Mouse (Mus musculus): ENCODE results near the gene Slc2a4. TPM values are rescaled to one million over a fixed set of nuclear protein-coding genes. Genes with fewer than 3 reads are reported as not detected.
"Not testable (repeated sequence)": the region's sequence is repeated elsewhere in the genome, so short reads cannot be mapped to it uniquely, and the experiment has no call there.

Gene Slc2a4
- total RNA-seq, 2 experiments from 2014 or later, result 1.3 to 1.4 TPM

DNA sequence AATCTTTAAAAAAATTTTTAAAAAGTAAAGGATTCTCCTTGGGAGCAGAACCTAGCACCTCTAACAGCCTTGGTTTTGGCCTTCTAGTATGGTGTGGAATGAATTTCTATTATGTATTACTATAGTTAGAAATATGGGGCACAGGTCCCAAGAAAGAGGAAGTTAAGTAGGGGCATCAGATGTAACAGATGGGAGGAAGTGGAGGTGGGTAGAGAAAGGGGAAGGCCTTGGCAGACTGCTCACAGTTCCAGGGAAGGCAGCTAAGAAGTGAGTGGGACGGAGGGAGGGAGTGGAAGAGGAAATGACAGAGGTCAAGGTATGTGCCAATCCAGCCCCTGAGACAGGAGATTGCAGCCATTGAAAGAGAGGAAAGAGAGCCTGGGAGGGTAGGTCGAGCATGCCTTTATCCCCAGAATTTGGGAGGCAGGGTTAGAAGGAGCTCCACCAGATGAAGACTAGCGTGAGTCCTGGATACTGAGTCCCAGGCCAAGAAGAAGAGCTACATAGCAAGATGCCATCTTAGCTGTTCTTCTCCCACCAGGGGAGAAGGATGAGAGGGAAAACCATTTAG is 16.9 kb downstream of the Slc2a4 start:
- DNase-seq (ENCODE audit: extremely low spot score in 1 of 2, low spot score in 2 of 2), result no peak
- intact Hi-C loops (cut with DNase I), result loop anchor here (10.0 kb wide), 1 partner anchor 284 kb away; the partner anchor contains the start of gene Slc16a11

DNA sequence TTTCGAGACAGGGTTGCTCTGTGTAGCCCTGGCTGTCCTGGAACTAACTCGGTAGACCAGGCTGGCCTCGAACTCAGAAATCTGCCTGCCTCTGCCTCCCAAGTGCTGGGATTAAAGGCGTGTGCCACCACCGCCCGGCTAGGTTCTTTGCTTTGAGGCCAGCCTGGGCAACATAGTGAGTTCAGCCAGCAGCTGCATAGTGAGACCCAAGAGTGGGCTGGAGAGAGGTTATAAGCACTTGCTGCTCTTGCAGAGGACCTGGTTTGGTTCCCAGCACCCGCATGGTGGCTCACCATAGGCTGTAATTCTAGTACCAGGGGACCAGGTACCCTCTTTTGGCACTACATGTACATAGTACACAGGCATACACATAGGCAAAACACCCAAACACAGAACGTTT is 17.8 kb downstream of the Slc2a4 start:
- not testable (repeated sequence) for DNase-seq (ENCODE audit: extremely low spot score in 1 of 2, low spot score in 2 of 2)
- intact Hi-C loops (cut with DNase I), result loop anchor here (10.0 kb wide), 1 partner anchor 285 kb away; the partner anchor contains the start of gene Slc16a11

DNA sequence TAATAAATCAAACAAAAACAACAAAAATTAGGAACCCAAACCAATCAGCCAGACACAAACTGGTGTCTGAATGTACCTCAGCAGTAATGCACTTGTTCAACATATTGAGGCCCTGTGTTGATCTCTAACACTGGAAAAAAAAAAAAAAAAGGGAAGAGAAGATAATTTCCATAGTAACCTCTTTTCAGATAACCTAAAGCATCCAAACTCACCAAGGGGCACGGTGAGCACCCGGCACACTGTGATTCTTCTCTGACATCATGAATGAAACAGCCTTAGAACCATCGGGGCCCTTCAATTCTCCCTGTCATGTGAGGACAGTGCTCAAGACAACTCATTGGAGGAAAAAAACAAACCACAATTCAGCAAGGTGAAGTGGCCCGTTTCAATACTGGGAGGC is 18.3 kb downstream of the Slc2a4 start:
- no peak for DNase-seq (ENCODE audit: extremely low spot score in 1 of 2, low spot score in 2 of 2)
- intact Hi-C loops (cut with DNase I), result loop anchor here (10.0 kb wide), 1 partner anchor 285 kb away; the partner anchor contains the start of gene Slc16a11

DNA sequence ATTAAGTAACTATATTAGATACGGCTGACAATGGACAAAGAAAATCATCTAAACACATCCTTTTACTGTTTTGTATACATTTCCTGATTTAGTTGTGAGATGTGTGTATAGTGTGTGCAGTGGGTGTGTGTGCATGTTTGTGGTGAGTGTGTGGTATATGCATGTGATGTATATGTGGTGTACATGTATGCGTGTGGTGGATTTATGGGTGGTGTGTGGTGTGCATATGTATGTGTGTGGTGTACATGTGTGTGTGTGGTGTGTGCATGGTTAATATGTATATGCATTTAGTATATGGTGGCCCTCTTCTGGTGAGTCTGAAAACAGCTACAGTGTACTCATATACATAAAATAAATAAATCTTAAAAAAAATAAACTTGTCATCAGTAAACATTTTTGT is 20.5 kb downstream of the Slc2a4 start:
- DNase-seq (ENCODE audit: extremely low spot score in 1 of 2, low spot score in 2 of 2), result no peak
- intact Hi-C loops (cut with DNase I), result no loop called here

DNA sequence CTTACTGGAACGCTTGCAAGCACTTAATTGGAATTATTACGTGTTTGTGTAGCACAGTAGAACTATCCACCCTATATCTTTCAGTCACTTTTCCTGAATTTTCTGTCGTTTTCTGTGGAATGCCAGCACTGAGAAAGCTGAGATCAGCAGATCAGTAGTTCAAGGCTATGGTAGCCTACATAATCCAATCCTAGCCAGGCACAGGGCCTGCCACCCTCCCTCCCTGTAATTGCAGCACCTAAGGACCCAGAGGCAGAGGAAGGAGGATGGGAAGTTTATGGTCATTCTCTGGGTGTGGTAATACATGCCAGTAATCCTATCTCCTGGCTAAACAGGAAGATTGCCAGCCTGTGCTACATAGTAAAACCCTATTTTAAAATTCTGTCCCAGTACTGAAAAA is 25.2 kb downstream of the Slc2a4 start:
- intact Hi-C loops (cut with DNase I), result no loop called here
- no peak for DNase-seq (ENCODE audit: extremely low spot score in 1 of 2, low spot score in 2 of 2)

DNA sequence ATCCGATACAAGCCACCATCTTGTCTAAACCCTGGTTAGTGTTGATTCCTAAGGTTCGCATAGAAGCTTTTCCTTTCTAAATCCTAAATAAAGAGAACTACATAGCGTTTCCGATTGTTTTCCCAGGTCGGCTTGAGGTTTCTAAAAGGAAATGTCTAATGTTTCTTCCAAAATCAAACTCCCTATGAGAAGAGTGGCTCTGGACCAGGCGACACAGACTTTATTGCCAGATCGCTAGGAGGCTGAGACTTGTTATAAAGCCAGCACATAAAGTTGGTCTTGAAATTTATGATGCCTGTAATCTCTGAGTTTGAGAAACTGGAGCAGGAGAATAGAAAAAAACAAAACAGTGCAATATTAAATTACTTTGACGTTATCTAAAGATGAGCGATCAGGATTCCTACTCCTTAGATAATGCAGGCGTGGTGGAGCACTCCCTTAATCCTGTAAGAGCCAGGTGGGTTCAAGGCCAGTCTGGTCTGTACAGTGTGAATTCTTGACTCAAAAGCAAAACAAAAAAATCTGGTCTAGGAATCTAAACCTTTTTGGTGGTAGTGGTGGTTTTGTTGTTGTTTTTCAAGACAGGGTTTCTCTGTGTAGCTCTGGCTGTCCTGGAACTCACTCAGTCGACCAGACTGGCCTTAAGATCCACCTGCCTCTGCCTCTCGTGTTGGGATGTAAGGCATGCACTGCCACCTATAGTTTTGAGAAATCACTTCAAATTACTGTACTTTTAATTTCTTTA is 25.8 kb downstream of the Slc2a4 start:
- no peak for DNase-seq (ENCODE audit: extremely low spot score in 1 of 2, low spot score in 2 of 2)
- intact Hi-C loops (cut with DNase I), result no loop called here

DNA sequence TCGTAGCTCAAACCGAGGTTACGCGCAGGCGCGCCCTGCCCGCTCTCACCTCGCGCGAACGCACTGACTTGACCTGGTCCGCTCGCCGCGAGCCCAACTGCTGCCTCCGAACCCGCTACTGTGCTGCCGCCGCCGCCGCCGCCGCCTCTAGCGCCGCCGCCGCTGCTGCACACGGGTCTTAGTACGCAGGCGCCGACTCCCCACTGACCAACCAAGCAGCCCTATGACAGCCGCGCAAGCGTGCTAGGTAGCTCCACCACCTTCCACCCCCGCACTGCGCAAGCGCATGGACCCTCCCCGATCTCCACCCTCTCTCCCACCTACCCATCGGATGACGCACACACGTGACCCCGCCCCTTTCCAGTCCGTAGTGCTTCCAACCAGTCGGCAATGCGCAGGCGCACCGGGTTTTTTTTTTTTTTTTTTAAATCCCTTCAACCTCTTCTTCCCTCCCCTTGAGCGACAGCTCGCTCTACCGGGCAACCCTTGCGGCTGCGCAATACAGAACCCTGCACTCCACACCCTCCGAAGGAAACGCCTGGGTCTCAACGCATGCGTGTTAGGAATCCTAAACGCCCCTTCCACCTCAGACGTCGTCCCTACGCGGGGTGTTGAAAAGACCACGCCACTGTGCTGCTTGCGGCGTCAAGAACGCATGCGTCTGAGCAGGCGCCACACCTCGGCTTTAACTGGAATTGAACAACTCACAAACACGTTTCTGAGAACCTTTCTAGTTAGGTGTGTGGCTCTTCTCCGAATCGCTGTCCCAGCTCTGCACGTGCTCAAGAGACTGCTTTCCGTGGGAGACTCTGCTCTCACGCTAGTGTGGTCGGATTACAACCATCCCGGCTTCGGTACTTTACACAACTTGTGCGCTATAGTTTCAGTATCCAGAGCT is 26.6 kb downstream of the Slc2a4 start, which contains the start of gene Eif5a:
TSS of gene Eif5a (minus strand) at position 845 of the 898 bp plus-strand sequence.
- intact Hi-C loops (cut with DNase I), result no loop called here
- peak; percentile 100 for DNase-seq (ENCODE audit: extremely low spot score in 1 of 2, low spot score in 2 of 2)

DNA sequence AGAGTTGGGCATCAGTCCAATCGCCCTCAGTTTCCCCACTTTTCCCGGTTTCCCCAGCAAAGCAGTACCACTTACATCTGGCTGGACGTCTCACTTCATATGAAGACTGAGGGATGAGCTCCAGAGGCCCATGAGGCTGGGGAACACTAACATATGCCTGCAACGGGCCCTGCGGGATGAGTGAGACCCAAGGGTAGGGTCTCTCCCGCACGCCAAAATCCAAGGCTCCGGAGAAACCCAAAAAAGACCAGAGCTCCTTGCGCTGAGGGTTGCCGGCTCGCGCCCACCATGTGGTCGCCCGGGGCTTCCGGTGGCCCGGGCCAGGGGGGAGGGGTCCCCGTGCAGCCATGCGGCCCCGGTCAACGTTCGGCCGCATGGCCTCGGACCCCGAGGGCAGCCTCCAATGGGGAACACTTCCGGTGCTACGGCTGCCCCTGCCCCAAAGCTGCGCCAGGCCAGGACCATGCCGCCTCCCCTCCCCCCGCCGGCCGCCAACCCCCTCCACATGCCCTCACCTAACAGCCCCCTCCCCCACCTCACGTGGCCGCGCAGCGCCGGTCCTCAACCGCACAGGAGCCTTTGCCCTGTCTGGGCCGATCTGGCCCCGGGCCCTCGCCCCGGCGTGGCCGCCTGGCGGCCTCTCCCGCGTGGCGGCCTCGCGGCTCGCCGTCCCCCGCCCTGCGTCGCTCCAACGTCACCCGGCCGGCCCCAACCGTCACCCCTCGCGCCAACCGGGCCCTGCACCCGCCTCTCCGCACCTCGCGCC is 27.5 kb downstream of the Slc2a4 start:
- intact Hi-C loops (cut with DNase I), result no loop called here
- peak in 1 of 2 experiments; percentile 83 for DNase-seq (ENCODE audit: extremely low spot score in 1 of 2, low spot score in 2 of 2)

DNA sequence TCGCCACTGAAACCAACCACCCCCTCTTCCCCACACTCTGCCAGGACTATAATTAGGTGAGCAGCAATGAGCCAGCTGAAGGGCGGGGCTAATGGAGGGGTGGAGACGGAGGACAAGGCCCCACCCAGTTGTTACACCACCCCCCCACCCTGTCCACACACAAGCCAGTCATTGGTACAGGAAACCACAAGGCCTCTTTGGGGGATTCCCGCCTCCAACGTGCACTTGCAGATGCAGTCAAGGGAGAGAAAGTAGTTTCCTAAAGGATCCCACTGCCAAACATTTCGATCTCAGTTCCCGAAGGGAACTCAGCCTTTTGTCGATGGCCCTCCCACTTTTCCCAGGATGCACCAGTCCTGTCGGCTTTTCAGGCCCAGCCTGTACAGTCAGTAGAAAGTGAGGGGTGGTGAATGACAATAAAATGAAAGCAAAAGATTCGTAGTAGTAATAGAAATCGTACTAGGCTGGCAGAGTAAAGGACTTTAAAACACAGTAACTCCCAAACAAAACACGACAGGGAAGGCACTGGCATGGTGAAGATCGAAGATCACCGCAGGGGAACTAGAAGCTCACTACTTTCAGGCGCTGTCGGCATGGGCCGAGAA is 28.2 kb downstream of the Slc2a4 start:
- DNase-seq (ENCODE audit: extremely low spot score in 1 of 2, low spot score in 2 of 2), result peak in 1 of 2 experiments; percentile 84
- intact Hi-C loops (cut with DNase I), result no loop called here

DNA sequence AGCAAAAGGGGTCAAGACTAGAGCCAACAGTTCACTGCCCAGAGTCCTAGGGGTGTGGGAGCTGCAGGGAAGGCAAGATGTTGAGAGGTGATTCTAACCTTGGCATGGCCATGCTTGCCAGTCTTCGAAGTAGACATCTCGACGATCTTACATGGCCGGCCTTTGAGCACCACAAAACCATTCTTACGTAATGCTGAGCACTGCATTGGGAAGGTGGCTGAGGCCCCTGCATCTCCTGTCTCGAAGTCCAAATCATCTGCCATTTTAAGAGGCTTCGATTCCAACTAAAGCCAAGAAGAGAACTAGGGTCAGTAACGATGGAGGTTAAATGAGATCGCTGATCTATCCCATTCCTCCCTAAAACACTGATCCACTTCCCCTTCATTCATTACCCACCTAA is 28.9 kb downstream of the Slc2a4 start:
- intact Hi-C loops (cut with DNase I), result no loop called here
- no peak for DNase-seq (ENCODE audit: extremely low spot score in 1 of 2, low spot score in 2 of 2)

DNA sequence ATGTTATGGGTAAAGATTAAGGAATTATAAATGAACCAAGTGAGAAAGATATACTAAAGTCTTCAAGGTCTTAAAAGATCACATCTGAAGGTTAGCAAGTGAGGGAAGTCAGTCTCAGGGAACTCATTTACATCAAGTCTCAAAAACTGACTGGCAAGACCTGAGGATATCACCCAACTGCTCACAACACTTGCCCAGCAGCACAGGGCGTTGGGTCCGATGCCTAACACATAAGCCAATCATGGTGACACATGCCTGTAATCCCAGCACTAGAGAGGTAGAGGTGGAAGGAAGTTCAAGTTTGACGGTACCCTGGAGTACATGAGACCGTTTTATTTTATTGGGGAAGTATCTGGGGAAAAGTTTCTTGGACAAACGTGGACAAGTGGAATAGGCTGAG is 29.9 kb downstream of the Slc2a4 start:
- no peak for DNase-seq (ENCODE audit: extremely low spot score in 1 of 2, low spot score in 2 of 2)
- intact Hi-C loops (cut with DNase I), result no loop called here

DNA sequence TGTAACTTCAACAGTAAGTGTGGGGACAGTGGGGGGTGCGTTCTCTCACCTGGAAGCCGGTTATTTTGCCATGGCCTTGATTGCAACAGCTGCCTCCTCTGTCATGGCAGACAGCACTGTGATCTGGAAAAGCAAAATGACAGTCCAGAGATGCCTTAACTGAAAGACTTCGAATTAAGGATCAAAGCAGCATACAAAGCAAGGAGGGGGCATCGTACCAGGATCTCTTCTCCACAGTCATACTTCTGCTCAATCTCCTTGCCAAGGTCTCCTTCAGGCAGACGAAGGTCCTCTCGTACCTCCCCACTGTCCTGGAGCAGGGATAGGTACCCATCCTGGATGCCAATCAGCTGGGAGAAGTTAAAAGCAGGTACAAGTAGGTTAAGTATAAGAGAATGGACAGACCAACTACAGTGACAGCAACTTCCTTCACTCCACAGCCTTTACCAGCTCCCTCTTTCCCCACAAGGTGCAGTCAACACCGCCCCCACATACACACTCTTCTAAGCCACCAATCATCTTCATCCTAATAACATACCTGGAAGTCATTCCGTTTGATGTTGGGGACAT is 30.5 kb downstream of the Slc2a4 start:
- intact Hi-C loops (cut with DNase I), result no loop called here
- DNase-seq (ENCODE audit: extremely low spot score in 1 of 2, low spot score in 2 of 2), result no peak

DNA sequence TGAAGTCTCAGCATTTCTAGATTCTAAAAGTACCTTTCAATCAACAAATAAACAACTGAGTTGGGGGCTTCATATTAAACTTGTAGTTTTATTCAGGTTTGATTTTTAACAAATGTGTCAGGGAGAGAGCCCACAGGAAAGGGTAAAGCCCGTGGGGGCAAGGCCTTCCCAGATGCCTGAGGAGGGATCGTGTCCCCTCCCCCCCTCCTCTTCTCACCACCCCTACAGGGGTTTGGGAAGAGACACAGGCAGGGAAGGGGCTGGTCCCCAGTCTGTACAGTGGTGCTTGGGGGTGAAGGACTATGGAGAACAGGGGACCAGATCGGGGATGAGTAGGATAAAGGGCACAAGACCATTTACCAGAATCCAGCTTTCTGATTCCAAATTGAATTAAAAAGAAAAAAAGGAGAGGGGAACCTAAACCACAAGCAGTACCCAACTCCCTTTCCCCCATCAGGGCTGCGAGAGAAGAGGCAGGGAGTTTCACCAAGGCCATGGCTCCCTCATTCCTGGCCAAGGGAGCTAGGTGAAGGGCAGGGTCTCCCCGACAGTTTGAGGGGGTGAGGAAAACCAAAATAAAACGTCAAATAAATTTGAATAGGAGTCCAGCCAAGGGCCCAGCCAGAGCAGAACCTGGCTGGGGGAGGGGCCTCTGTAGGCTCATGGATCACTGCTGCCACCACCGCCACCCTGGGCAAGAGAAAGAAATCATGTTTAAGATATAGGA is 31.2 kb downstream of the Slc2a4 start:
- intact Hi-C loops (cut with DNase I), result not testable (repeated sequence)

DNA sequence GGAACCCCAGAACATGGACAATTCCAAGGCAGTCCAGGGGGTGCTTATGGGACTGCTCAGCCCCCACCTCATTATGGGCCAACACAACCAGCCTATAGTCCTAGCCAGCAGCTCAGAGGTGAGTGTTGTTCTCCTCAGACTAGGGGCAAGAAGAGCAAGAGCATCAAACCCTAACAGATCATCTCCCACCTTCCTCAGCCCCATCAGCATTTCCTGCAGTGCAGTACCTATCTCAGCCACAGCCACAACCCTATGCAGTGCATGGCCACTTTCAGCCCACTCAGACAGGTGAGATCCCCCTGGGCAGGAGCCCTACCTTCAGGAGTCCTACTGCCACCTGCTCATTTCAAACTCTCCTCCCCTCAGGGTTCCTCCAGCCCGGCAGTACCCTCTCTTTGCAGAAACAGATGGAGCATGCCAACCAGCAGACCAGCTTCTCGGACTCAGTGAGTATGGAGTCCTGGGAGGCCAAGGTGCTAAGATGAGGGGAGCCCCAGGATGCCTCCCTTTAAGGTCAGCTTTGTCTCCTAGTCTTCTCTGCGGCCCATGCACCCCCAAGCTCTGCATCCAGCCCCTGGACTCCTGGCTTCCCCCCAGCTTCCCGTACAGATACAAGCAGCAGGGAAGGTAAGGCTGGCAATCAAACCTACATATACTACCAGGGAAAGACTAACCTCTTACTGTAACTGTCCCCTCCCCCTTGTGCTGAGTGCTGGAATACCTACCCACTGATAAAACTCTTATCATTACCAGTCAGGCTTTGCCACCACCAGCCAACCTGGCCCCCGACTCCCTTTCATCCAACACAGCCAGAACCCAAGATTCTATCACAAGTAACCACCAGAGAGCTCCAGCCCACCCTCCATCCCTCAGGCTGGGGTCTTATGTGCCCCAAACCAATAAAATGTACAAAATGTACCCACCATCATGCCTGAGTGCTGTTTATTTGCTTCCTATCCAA is 32.0 kb downstream of the Slc2a4 start:
- intact Hi-C loops (cut with DNase I), result no loop called here
- no peak for DNase-seq (ENCODE audit: extremely low spot score in 1 of 2, low spot score in 2 of 2)

More for the DNA sequence above, 31.2 kb downstream of the Slc2a4 start:
- DNase-seq (ENCODE audit: extremely low spot score in 1 of 2, low spot score in 2 of 2), result not testable (repeated sequence)

DNA sequence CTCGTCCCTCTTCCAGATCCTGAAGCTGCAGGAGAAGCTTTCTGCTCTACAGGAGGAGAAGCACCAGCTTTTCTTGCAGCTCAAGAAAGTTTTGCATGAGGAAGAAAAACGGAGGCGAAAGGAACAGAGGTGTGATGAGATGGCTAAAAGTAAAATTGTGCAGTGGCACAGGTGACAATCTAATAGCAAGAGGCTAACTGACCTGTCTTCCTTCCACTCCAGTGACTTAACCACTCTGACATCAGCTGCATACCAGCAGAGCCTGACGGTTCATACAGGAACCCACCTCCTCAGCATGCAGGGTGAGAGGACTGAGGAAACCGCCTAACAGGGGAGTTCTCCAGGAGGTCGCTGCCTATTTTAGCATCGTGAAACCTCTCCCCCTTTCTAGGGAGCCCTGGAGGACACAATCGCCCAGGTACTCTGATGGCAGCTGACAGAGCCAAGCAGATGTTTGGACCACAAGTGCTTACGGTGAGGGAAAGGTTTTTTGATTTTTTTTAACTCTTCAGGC is 33.0 kb downstream of the Slc2a4 start:
- DNase-seq (ENCODE audit: extremely low spot score in 1 of 2, low spot score in 2 of 2), result no peak
- intact Hi-C loops (cut with DNase I), result no loop called here

DNA sequence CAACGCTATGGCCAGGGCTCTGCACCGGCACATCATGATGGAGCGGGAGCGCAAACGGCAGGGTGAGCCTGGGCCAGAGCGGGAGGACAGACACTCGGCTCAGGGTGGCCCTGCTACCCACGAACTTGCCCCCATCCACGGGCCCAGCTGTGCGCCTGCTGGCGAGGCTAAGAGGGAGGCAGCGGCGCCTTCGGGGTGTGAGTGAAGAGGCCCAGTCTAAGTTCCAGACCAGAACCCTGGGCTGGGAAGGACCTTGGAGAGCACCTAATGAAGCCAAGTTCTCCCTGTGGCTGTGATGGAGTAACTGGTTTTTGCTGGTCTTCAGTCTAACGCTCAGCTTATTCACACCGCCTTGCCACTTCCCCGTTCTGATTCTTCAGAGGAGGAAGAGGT is 33.6 kb downstream of the Slc2a4 start:
- intact Hi-C loops (cut with DNase I), result no loop called here
- no peak for DNase-seq (ENCODE audit: extremely low spot score in 1 of 2, low spot score in 2 of 2)

Measured in left cerebral cortex, postnatal 10 days (tissue).